Mouse (Mus musculus): Measurements from ENCODE around the gene Tmem213. TPM values are rescaled to one million over a fixed set of nuclear protein-coding genes. Genes with fewer than 3 reads are reported as not detected.

The Tmem213 gene
- polyA plus RNA-seq, 1 experiment, result not detected

DNA sequence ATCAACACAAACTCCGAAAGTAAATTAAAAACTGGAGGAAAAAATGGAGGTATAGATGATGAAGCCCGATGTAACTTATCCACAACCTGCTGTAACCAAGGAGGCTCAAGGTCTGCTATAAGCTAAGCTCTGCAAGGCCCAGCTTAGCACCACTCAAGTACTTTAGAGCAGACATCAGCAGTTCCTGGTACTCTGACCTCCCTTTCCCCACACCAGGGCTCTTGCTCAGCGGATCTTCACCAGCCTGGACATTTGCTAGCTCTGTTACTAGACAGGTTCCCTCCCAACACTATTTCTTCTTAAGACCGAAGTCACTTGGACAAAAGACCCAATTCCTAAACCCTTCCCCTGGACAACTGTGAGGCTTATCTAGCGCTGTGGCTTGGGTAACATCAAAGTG lies 15.8 kb downstream of the Tmem213 start:
- H3K4me3 ChIP-seq (ENCODE audit: insufficient read depth, low read length), result no peak overlapping the region
- H3K4me1 ChIP-seq (ENCODE audit: control insufficient read depth, insufficient read depth, low read length), result no peaks in the 10 kb centered on the region
- TF ChIP-seq POLR2A (IDR thresholded peaks at IDR 0.05; ENCODE audit: extremely low read depth, insufficient read depth, low read length), result no peak
- TF ChIP-seq CTCF (IDR thresholded peaks at IDR 0.05; ENCODE audit: extremely low read depth, insufficient read depth, low read length), result no peak
- H3K27ac ChIP-seq (ENCODE audit: insufficient read depth, low read length), result no peak overlapping the region

DNA sequence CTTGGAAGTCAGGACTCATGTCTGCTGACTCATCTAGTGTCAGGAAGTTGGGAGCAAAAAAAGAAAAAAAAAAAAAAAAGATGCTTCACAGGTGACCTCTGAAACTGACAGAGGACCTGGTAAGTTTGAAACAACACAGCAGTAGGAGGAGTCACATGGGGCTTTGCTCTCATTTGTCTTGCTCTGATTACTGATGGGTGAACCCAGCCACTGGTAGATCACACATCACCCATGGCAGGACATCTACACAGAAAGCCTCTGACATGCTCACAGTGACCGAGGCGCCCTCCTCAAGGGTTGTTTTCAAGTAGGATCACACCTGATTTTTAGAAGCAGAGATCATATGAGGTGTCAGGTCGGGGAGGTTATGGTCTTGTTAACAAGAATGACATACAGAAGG lies 16.4 kb downstream of the Tmem213 start:
- Histone ChIP-seq H3K27ac (ENCODE audit: insufficient read depth, low read length) (no peak overlapping the region), H3K4me1 (ENCODE audit: control insufficient read depth, insufficient read depth, low read length) (no peaks in the 10 kb centered on the region), H3K4me3 (ENCODE audit: insufficient read depth, low read length) (no peak overlapping the region)
- TF ChIP-seq POLR2A (IDR thresholded peaks at IDR 0.05; ENCODE audit: extremely low read depth, insufficient read depth, low read length), result no peak
- TF ChIP-seq CTCF (IDR thresholded peaks at IDR 0.05; ENCODE audit: extremely low read depth, insufficient read depth, low read length), result no peak

DNA sequence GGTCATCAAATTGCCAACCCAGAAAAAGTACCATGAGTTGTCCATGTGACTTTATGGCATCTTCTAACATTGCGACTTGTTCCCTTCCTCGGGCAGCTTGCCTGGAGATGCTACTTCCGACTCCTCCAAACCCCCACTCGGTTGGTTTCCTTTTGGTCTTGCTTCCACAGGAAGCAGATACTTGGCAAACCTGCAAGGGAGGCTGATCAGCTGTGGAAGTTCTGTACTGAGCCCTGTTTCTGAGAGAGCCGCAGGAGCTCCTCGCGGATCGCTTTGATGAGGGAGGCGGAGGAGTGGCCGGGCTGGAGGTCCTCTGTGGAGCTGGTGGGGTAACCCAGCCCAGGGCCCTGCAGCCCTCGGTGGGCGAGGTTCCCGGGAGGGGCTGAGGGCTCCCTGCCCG lies 19.1 kb downstream of the Tmem213 start:
- Histone ChIP-seq H3K4me1 (ENCODE audit: control insufficient read depth, insufficient read depth, low read length) (no peaks in the 10 kb centered on the region), H3K4me3 (ENCODE audit: insufficient read depth, low read length) (no peak overlapping the region), H3K27ac (ENCODE audit: insufficient read depth, low read length) (no peak overlapping the region)
- TF ChIP-seq CTCF (IDR thresholded peaks at IDR 0.05; ENCODE audit: extremely low read depth, insufficient read depth, low read length) (no peak), POLR2A (IDR thresholded peaks at IDR 0.05; ENCODE audit: extremely low read depth, insufficient read depth, low read length) (no peak)

GRCm38 (mm10) chr6:38129883-38130282 lies 20.8 kb downstream of the Tmem213 start:
- H3K4me3 ChIP-seq (ENCODE audit: insufficient read depth, low read length), result no peak overlapping the region
- H3K4me1 ChIP-seq (ENCODE audit: control insufficient read depth, insufficient read depth, low read length), result peaks cover 2% of the 10 kb centered on the region; the same call in 1 of the 2 replicates
- TF ChIP-seq POLR2A (IDR thresholded peaks at IDR 0.05; ENCODE audit: extremely low read depth, insufficient read depth, low read length), result no peak
- TF ChIP-seq CTCF (IDR thresholded peaks at IDR 0.05; ENCODE audit: extremely low read depth, insufficient read depth, low read length), result 0 out of 2 replicates have a peak, but pooled peaks have one; percentile 17
- no peak overlapping the region for H3K27ac ChIP-seq (ENCODE audit: insufficient read depth, low read length)

DNA sequence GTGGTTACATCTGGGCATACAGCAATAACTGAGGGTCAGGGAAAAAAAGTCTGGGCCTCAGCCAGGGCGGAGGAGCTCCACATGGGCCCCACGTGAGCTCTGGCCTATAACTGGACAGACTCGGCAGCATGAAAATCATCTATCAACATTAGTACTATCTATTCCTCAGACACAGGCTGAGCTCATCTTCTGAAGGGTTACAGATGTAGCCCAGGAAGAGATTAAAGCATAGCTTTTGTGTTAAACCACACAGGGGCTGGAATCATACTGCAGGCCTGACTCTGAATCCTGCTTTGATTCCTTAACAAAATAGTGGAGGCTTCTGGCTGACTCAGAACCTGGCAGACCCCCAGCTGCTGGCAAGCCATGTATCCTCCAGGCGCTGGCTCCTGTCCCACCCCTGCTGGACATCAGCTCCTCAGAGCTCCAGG lies 22.8 kb downstream of the Tmem213 start:
- Histone ChIP-seq H3K27ac (ENCODE audit: insufficient read depth, low read length) (no peak overlapping the region), H3K4me1 (ENCODE audit: control insufficient read depth, insufficient read depth, low read length) (peaks cover 6% of the 10 kb centered on the region)
- TF ChIP-seq CTCF (IDR thresholded peaks at IDR 0.05; ENCODE audit: extremely low read depth, insufficient read depth, low read length) (no peak), POLR2A (IDR thresholded peaks at IDR 0.05; ENCODE audit: extremely low read depth, insufficient read depth, low read length) (no peak)

DNA sequence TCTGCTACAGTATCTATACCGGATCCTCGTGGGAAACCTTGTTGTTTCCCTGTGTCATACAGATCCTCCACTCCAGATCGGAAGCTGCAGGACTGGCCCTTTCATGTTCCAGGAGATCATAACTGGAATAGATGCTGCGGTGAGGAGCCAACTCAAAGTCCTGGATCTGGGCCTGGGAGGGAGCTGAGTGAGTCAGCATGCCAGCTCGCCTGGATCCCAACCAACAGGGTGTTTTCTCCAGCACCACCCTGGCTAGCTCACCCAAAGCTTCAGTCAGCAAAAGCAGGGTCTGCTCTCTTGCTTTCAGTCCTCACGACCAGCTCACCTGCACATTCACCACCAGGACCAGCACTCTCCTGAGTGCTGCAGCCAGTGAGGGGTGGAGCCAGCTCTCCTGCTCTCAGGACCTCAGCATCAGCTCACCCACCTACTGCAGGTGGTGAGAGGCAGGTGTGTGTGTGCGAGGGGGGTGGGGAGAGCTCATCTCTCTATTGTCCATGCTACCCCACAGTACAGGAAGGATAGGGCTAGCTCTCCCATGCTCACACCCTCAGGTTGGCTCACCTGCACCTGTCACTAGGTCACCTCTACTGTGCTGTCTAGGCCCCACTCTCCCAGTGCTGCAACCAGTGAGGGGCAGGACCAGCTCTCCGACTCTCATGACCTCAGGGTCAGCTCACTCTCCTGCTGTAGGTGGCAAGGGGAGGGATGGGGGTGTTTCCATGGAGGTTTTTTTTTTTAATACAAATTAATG lies 25.9 kb downstream of the Tmem213 start:
- no peak for TF ChIP-seq CTCF (IDR thresholded peaks at IDR 0.05; ENCODE audit: extremely low read depth, insufficient read depth, low read length)
- TF ChIP-seq POLR2A (IDR thresholded peaks at IDR 0.05; ENCODE audit: extremely low read depth, insufficient read depth, low read length), result no peak
- H3K4me3 ChIP-seq (ENCODE audit: insufficient read depth, low read length), result no peak overlapping the region
- H3K27ac ChIP-seq (ENCODE audit: insufficient read depth, low read length), result peak overlapping the region; percentile 87
- peaks cover 6% of the 10 kb centered on the region for H3K4me1 ChIP-seq (ENCODE audit: control insufficient read depth, insufficient read depth, low read length)

More for the DNA sequence above, 22.8 kb downstream of the Tmem213 start:
- no peak overlapping the region for H3K4me3 ChIP-seq (ENCODE audit: insufficient read depth, low read length)

GRCm38 (mm10) chr6:38139086-38139485 lies 30.0 kb downstream of the Tmem213 start:
- H3K4me1 ChIP-seq (ENCODE audit: control insufficient read depth, insufficient read depth, low read length), result peaks cover 6% of the 10 kb centered on the region
- TF ChIP-seq CTCF (IDR thresholded peaks at IDR 0.05; ENCODE audit: extremely low read depth, insufficient read depth, low read length) (no peak), POLR2A (IDR thresholded peaks at IDR 0.05; ENCODE audit: extremely low read depth, insufficient read depth, low read length) (no peak)

GRCm38 (mm10) chr6:38140402-38140801 lies 31.3 kb downstream of the Tmem213 start:
- TF ChIP-seq POLR2A (IDR thresholded peaks at IDR 0.05; ENCODE audit: extremely low read depth, insufficient read depth, low read length) (no peak), CTCF (IDR thresholded peaks at IDR 0.05; ENCODE audit: extremely low read depth, insufficient read depth, low read length) (no peak)
- peaks cover 2% of the 10 kb centered on the region; the same call in 1 of the 2 replicates for H3K4me1 ChIP-seq (ENCODE audit: control insufficient read depth, insufficient read depth, low read length)
- H3K27ac ChIP-seq (ENCODE audit: insufficient read depth, low read length), result no peak overlapping the region
- H3K4me3 ChIP-seq (ENCODE audit: insufficient read depth, low read length), result no peak overlapping the region

More at GRCm38 (mm10) chr6:38139086-38139485, 30.0 kb downstream of the Tmem213 start:
- Histone ChIP-seq H3K27ac (ENCODE audit: insufficient read depth, low read length) (no peak overlapping the region), H3K4me3 (ENCODE audit: insufficient read depth, low read length) (no peak overlapping the region)

DNA sequence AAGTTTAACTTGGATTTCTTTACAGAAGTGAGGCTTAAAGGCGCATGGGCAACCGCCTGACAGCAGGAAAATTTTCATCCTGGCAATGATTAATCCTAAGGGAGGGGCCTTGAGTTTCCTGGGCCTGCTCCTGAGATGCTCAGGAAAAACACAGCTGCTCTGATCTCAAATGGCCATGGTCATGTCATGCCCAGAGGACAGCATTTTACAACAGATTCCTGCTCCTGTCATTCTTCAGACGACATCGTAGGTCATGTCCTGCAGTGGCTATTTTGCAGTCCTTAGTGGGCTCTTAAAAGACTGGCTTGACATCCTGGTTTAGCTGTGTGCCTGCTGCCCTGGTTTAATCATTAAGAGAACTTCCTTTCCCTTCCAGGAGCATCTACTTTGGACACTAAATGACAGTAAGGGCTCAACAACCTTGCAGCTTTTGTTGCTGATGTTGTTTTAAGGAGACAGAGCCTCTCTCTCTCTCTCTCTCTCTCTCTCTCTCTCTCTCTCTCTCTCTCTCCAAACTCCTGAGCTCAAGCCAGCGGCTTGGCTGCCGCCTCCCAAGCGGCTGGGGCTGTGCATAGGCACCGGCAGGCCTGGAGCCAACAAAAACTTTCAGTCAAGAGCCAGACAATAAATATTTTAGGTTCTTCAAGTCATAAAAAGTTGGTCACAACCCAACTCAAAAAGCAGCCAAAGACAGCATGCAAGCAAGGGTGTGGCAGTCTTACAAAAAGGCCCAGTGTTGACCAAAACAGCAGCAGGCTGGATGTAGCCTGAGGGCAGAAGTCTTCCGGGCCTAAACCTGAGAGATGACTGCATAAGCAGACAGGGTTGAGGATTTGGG lies 35.3 kb downstream of the Tmem213 start:
- TF ChIP-seq CTCF (IDR thresholded peaks at IDR 0.05; ENCODE audit: extremely low read depth, insufficient read depth, low read length) (no peak), POLR2A (IDR thresholded peaks at IDR 0.05; ENCODE audit: extremely low read depth, insufficient read depth, low read length) (no peak)
- H3K4me1 ChIP-seq (ENCODE audit: control insufficient read depth, insufficient read depth, low read length), result peaks cover 4% of the 10 kb centered on the region; the same call in 1 of the 2 replicates
- H3K27ac ChIP-seq (ENCODE audit: insufficient read depth, low read length), result no peak overlapping the region
- H3K4me3 ChIP-seq (ENCODE audit: insufficient read depth, low read length), result no peak overlapping the region
